Mouse (Mus musculus): Measurements from ENCODE around the gene Kctd3.

GRCm38 (mm10) chr1:189054191-189054590, 46.5 kb upstream of the Kctd3 start:
- TF ChIP-seq POLR2A (IDR thresholded peaks at IDR 0.05; ENCODE audit: insufficient read depth, low read depth, low read length) (no peak), CTCF (IDR thresholded peaks at IDR 0.05; ENCODE audit: insufficient read depth, low read depth, low read length) (no peak)

Measured in olfactory bulb, adult 2 months (tissue).